Mouse (Mus musculus) layer of hippocampus, postnatal 25 days (tissue): ENCODE data around the gene Olfr294. TPM values are rescaled to one million over a fixed set of nuclear protein-coding genes. Genes with fewer than 3 reads are reported as not detected.

Experiments used
- DNase-seq, 2 experiments: peaks; one replicate each; pipeline ENCODE4 v3.0.0; 2022; ENCODE audit warnings: mixed read lengths in 2 of 2, low spot score in 1 of 2; ENCODE audit errors: extremely low spot score in 1 of 2
- total RNA-seq, 2 experiments: library from RNA; stranded (reverse); gene quantifications; 2 replicates each; pipeline ENCODE4 v1.2.3; 2021

The Olfr294 gene
- not detected for total RNA-seq

DNA sequence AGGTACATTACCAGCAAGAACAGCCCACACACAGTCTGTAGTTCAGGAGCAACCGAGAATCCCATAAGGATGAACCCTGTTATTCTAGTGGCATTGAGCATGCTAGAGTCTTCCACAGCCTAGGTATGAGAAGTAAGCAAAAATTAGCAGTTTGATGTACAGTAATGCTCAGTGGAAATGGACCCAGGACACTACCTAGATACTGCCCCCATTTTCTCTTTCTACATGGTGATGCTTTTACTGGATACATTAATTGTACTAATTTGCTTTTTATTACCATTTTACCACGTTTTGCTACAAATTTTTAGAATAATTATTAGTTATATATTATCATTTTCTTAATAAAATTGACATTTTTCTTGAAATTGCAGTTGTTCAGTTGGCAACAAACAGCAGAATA, at the start of gene Olfr294:
TSS of gene Olfr294 (minus strand) at position 101 of the 400 bp plus-strand sequence.
- DNase-seq, result no peak

DNA sequence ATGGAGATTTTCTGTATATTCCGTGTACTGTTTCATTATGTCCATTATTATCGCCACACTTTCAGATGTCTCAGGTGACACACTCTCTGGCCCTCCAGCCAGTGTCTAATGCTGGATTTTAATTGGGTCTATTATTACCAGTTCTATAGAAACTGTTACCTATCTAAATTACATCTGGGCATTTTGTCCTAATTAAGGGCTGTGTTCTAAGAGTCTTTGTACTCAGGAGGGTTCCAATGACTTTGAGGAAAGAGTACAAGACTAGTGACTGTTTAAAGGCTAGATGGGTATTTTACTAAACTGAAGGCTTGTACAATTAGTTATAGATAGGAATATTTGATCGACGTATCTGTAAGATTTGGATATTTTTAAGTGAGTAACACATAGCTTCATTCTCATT, 32.3 kb upstream of the Olfr294 start, which contains the start of gene Olfr293:
TSS of gene Olfr293 (plus strand) at position 301 of the 400 bp plus-strand sequence.
- no peak for DNase-seq

GRCm38 (mm10) chr7:86583562-86583961, 32.9 kb downstream of the Olfr294 start, which contains the start of gene Olfr295:
Olfr295 (plus strand) TSS chr7:86583862.
- no peak for DNase-seq

Other genes starting within 250 kb of the Olfr294 start
- not detected for gene Olfr305, start 249.7 kb downstream of the Olfr294 start, total RNA-seq
- not detected for gene Olfr304, start 230.0 kb downstream of the Olfr294 start, total RNA-seq
- not detected for gene Olfr303, start 218.9 kb downstream of the Olfr294 start, total RNA-seq
- not detected for gene Olfr301, start 212.8 kb downstream of the Olfr294 start, total RNA-seq
- not detected for gene Olfr299, start 156.7 kb downstream of the Olfr294 start, total RNA-seq
- not detected for gene Olfr298, start 124.2 kb downstream of the Olfr294 start, total RNA-seq
- gene Olfr297, start 96.7 kb downstream of the Olfr294 start, total RNA-seq, result not detected
- not detected for gene Olfr295, start 32.8 kb downstream of the Olfr294 start, total RNA-seq
- not detected for gene Olfr293, start 32.4 kb upstream of the Olfr294 start, total RNA-seq
- not detected for gene Olfr292, start 71.7 kb upstream of the Olfr294 start, total RNA-seq
- 1 to 10 TPM; 6.2 to 8.3 TPM for gene Folh1, start 159.3 kb upstream of the Olfr294 start, total RNA-seq
- not detected for gene Vmn2r77, start 178.4 kb upstream of the Olfr294 start, total RNA-seq